In the genomic region with DNA sequence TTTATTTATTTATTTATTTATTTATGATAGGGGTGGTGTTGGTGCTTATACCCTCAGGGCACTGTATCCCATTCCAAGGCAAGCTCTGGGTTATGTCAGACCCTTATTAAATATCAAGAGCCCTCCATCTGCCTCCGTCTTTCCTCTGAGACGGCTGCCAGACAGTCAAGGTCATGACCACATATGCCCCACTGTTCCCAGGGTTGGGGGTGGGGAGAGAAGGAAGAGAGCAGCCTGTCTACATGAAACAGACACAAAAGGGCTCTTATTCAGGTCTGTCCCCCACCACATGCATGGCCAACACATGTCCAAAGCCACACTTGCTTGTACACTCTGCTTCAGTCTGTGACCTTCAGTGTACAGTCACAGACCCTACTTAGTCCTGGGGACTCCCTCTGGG, we compare ENCODE assay signal across 22 mouse cellular contexts.
DNase-seq lines count a peak whose midpoint lies in the region; ATAC-seq and TF ChIP-seq lines count a peak whose summit lies in the region.
"Had no signal": no experiment of that assay in that cellular context is flagged by ENCODE, and none has a peak within 500 bp of the region (broad histone marks: within the 10 kb centered on the region; RNA-seq: fewer than 3 reads in every experiment).

No protein-coding gene starts in this region.

- 0 out of 2 replicates have a peak, but pooled peaks have one; percentile 32 for ATAC-seq in hindbrain, postnatal 0 days
- no peak for ATAC-seq in hindbrain, embryonic 14.5 days (ENCODE audit: low FRiP score)
- ATAC-seq: forebrain, postnatal 0 days had no signal

- DNase-seq in embryo, embryonic 10.5 days (ENCODE audit: low spot score): peak; percentile 59
- no peak for DNase-seq in embryo, embryonic 10 days (ENCODE audit: low spot score)
- no peak for DNase-seq in hindbrain, postnatal 0 days (ENCODE audit: low spot score)
- DNase-seq in hindbrain, embryonic 14.5 days (ENCODE audit: low spot score): no peak
- DNase-seq in embryo, embryonic 11.5 days (ENCODE audit: low read depth, low spot score): peak; percentile 16
- DNase-seq in limb, embryonic 10.5 days (ENCODE audit: low spot score): peak; percentile 49
- no peak for DNase-seq in midbrain, embryonic 10.5 days (ENCODE audit: low spot score)
- DNase-seq in heart, postnatal 4 days: no peak
- DNase-seq: adrenal gland, adult 8-10 months; cerebellum, adult 8-10 months; cerebellum, postnatal 36 days; forebrain, postnatal 0 days; gastrocnemius, postnatal 14 days; heart, postnatal 14 days; kidney, adult 11 months; kidney, postnatal 25 days; thymus, postnatal 14 days had no signal

- H3K4me3 ChIP-seq in hindbrain, postnatal 0 days (ENCODE audit: low read length): no peak overlapping the region
- H3K4me3 ChIP-seq in hindbrain, embryonic 14.5 days (replicated peaks; ENCODE audit: low read length): no peak overlapping the region
- H3K4me3 ChIP-seq in limb, embryonic 10.5 days: no peak overlapping the region
- H3K4me3 ChIP-seq in midbrain, embryonic 10.5 days: no peak overlapping the region
- H3K4me3 ChIP-seq: embryonic facial prominence, embryonic 13.5 days; lung, embryonic 15.5 days; midbrain, embryonic 12.5 days; myocyte had no signal

- H3K9ac ChIP-seq in hindbrain, postnatal 0 days (replicated peaks; ENCODE audit: low read length): no peak overlapping the region
- H3K9ac ChIP-seq in hindbrain, embryonic 14.5 days: no peak overlapping the region
- H3K9ac ChIP-seq: embryonic facial prominence, embryonic 13.5 days; forebrain, postnatal 0 days; lung, embryonic 15.5 days; midbrain, embryonic 12.5 days had no signal

- H3K36me3 ChIP-seq in hindbrain, postnatal 0 days (ENCODE audit: insufficient read depth, low read length): no peaks in the 10 kb centered on the region
- H3K36me3 ChIP-seq in hindbrain, embryonic 14.5 days (replicated peaks; ENCODE audit: control insufficient read depth, insufficient read depth): no peaks in the 10 kb centered on the region
- H3K36me3 ChIP-seq in limb, embryonic 10.5 days: no peaks in the 10 kb centered on the region
- H3K36me3 ChIP-seq in midbrain, embryonic 10.5 days: no peaks in the 10 kb centered on the region
- H3K36me3 ChIP-seq: embryonic facial prominence, embryonic 13.5 days; G1E; lung, embryonic 15.5 days; midbrain, embryonic 12.5 days had no signal

- H3K9me3 ChIP-seq in hindbrain, postnatal 0 days (ENCODE audit: low read length): no peaks in the 10 kb centered on the region
- no peaks in the 10 kb centered on the region for H3K9me3 ChIP-seq in hindbrain, embryonic 14.5 days (ENCODE audit: control insufficient read depth, low read length)
- no peaks in the 10 kb centered on the region for H3K9me3 ChIP-seq in limb, embryonic 10.5 days (replicated peaks)
- H3K9me3 ChIP-seq in midbrain, embryonic 10.5 days (replicated peaks): no peaks in the 10 kb centered on the region
- H3K9me3 ChIP-seq: embryonic facial prominence, embryonic 13.5 days; lung, embryonic 15.5 days; midbrain, embryonic 12.5 days had no signal

- H3K4me1 ChIP-seq in hindbrain, postnatal 0 days (ENCODE audit: insufficient read depth, low read length): no peaks in the 10 kb centered on the region
- H3K4me1 ChIP-seq in hindbrain, embryonic 14.5 days (replicated peaks; ENCODE audit: control insufficient read depth, insufficient read depth, low read length): no peaks in the 10 kb centered on the region
- peaks cover 31% of the 10 kb centered on the region for H3K4me1 ChIP-seq in limb, embryonic 10.5 days
- H3K4me1 ChIP-seq in midbrain, embryonic 10.5 days: peaks cover 6% of the 10 kb centered on the region
- H3K4me1 ChIP-seq: embryonic facial prominence, embryonic 13.5 days; lung, embryonic 15.5 days; midbrain, embryonic 12.5 days had no signal

- no peak overlapping the region for H3K27ac ChIP-seq in hindbrain, postnatal 0 days
- no peak overlapping the region for H3K27ac ChIP-seq in hindbrain, embryonic 14.5 days
- peak overlapping the region; percentile 67; the same call in 1 of the 2 replicates for H3K27ac ChIP-seq in limb, embryonic 10.5 days
- H3K27ac ChIP-seq in midbrain, embryonic 10.5 days (replicated peaks): no peak overlapping the region
- H3K27ac ChIP-seq: embryonic facial prominence, embryonic 13.5 days; lung, embryonic 15.5 days; midbrain, embryonic 12.5 days had no signal

- H3K4me2 ChIP-seq in hindbrain, postnatal 0 days (ENCODE audit: low read depth, low read length): no peak overlapping the region
- no peak overlapping the region for H3K4me2 ChIP-seq in hindbrain, embryonic 14.5 days (replicated peaks)
- H3K4me2 ChIP-seq: embryonic facial prominence, embryonic 13.5 days; lung, embryonic 15.5 days; midbrain, embryonic 12.5 days had no signal

- H3K27me3 ChIP-seq in hindbrain, postnatal 0 days (ENCODE audit: insufficient read depth, low read length): no peaks in the 10 kb centered on the region
- H3K27me3 ChIP-seq in hindbrain, embryonic 14.5 days (ENCODE audit: control insufficient read depth, insufficient read depth, low read length): no peaks in the 10 kb centered on the region
- 0 out of 2 replicates have a peak, but pooled peaks cover 3% of the 10 kb centered on the region for H3K27me3 ChIP-seq in limb, embryonic 10.5 days (ENCODE audit: low read depth, poor library complexity, severe bottlenecking)
- H3K27me3 ChIP-seq in midbrain, embryonic 10.5 days (ENCODE audit: low read depth, poor library complexity, severe bottlenecking): peaks cover 6% of the 10 kb centered on the region
- H3K27me3 ChIP-seq: embryonic facial prominence, embryonic 13.5 days; lung, embryonic 15.5 days; midbrain, embryonic 12.5 days had no signal

- TF ChIP-seq CTCF in hindbrain, postnatal 0 days (IDR thresholded peaks at IDR 0.05; ENCODE audit: low read depth): no peak

- WGBS in hindbrain, postnatal 0 days: 43% methylated on average over 2 of the region's 2 CpGs
- 37% methylated on average over 2 of the region's 2 CpGs for WGBS in hindbrain, embryonic 14.5 days
- WGBS in limb, embryonic 10.5 days: 54% methylated on average over 2 of the region's 2 CpGs
- 78% methylated on average over 2 of the region's 2 CpGs for WGBS in midbrain, embryonic 10.5 days

Comparison
In these comparisons a context has a peak if more than half of its experiments do, and no peak if none do; other contexts are left out.
1. DNase-seq: peak in embryo, embryonic 10.5 days (single experiment), embryo, embryonic 11.5 days (single experiment) and limb, embryonic 10.5 days (single experiment); none in embryo, embryonic 10 days (single experiment), hindbrain, postnatal 0 days (single experiment), hindbrain, embryonic 14.5 days (single experiment), midbrain, embryonic 10.5 days (single experiment) and heart, postnatal 4 days (single experiment).